Mouse (Mus musculus) left cerebral cortex, adult 18-20 months (tissue): ENCODE data around the gene Zdhhc16. TPM values are rescaled to one million over a fixed set of nuclear protein-coding genes. Genes with fewer than 3 reads are reported as not detected.

ENCODE experiments used
- DNase-seq, 2 experiments: peaks; one replicate each; pipeline ENCODE4 v3.0.0; 2021 to 2022; ENCODE audit warnings: low spot score in 2 of 2, mixed read lengths in 1 of 2
- total RNA-seq, 2 experiments: library from RNA; stranded (reverse); gene quantifications; 2 replicates each; pipeline ENCODE4 v1.2.3; 2021

The Zdhhc16 gene
- total RNA-seq, 2 experiments from 2014 or later = 42.7 to 49.4 TPM

DNA sequence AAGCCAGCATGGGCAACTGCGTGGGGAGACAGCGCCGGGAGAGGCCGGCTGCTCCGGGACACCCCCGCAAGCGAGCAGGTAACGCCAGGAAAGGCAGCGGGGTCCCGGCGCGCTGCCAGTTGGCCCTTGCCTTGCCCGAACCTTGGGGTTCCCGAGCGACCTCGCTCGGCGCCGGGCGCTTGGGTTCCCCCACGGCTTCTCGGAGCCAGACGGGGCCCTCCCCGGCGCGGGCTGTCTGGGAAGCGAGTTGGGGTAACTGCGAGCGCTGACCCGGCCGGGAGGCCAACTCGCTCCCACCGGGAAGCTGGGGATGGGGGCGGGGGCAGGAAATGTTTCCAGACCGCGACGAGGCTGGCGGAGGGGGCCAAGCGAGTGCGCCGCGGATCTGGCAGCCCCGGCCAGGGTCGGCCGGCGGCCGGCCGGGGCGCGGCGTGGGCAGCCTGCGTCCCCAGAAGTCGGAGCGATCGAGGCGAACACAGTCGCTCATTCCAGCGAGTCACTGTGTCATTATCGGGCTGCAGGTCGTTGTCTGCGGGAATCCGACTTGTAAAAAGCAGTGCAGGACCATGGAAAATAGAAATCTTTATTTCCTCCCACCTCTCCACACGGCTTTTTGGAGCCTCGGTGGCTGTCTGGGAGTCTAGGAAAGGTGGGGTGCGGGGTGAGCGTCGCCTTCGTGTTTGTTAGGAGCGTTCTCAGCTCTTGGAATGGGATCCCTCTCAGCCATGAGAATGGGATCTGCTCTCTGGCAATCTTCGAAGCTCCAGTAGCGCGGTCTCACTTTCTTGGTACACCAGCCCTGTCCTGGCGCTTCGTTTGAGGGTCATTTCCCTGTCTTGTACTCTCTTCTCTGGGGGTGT is 48.9 kb downstream of the Zdhhc16 start:
- peak in 1 of 2 experiments; percentile 37 for DNase-seq

DNA sequence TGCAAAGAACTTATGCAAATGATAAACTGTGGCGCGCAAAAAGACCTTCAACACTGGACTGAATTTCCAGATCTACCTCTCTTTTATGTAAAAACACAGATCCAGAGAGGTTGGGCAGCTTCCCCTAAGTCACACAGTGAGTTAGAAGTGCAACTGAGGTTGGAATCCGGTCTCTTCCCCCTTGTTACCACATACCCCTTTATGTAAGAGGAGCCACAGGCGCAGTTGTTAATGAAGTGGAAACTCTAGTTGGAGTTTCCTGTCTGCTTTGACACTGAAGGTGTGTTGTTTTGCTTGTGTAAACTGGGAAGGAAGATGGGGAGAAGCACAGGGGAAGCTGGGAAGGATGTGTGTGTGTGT is 49.5 kb downstream of the Zdhhc16 start:
- DNase-seq = no peak

DNA sequence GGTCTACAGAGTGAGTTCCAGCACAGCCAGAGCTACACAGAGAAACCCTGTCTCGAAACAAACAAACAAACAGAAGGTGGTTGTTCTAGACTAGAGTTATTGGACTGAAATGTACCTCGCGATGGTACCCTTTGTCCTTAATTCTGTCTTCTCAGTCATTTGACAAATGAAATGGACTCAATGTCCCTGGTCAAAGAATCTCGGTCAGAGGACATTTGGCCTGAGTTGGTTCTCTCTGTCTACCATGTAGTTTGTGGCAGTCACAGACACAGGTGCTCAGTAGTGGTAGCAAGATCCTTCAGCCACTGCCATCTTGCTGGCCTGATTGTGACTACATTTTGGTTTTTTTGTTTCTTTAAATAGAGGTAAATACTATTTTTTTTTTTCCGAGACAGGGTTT is 52.7 kb downstream of the Zdhhc16 start:
- no peak for DNase-seq

DNA sequence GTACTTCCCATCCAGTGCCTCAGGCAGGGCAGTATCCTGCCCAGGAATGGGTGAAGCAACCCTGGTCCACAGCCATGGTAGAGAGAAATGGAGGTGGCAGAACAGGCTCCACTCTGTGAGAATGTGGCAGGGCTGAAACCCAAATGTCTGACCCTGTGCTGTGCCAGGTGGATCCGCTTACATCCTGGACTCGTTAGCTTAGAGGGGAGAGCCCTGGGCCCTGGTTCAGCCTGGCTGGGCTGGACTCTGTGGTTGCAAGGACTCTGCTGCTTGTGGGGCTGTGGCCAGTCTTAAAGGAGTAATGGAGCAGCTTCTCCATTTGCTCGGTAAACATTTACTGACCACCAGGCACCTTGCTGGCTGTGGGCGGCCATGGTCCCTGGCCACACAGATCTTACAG is 53.9 kb downstream of the Zdhhc16 start:
- DNase-seq = no peak

DNA sequence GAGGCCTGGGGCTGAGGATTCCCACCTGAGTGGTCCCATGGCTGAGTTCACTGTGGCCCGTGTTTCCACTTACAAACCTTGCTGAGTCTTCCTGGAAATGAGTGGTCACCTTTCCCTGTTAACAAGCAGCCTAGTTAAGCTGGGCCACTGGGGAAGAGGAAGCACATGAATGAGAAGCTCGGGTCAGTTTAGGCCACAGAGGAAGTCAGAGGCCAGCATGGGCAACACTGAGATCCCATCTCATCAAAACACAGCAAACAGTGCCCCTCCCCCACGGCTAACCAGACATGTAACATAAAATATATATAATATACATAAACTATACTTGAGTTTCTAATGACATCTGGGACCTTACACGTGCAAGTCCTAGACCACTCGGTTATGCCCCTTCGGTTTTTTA is 56.5 kb downstream of the Zdhhc16 start:
- no peak for DNase-seq

DNA sequence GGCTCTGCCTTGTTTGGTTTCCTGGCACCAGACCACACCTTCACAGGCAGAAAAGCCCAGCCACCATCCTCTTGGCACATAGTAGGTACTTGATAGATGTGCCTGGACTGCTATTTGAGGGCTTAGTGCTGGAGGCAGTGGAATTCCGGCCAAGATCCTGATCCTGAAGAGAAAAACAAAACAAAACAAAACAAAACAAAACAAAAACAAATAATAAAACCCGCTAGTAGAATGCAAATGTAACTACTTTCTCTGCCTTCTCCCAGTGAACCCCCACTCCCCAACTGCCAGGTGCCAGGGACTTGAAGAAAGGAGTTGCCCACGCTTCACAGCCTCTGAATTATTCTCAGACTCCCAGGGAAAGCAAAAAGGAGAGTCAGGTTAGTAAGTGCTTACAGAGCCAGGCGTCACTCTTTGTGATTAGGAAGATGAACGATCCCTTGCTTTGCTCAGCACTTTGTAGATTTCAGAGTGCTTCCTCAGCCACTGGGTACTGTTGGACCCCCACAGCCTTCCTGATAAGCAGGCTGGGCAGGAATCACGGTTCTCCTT is 58.7 kb downstream of the Zdhhc16 start:
- no peak for DNase-seq

DNA sequence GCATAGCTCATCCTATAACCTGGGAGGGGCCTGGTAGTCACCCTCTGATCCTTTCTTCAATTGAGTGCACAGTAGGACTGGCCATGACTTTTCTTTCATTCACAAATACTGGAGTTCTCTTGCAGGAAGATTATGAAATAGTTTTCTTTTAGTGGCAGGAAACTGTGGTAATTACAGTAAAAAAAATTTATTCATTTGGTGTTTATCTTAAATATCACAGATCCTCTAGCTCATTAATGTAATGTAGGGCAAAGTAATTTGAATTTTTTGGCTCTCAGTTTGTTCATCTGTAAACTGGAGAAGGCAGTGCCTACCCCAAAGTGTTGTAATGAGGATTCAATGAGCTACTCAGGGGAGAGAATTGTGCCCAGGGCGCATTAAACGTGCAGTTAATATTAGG is 59.7 kb downstream of the Zdhhc16 start:
- no peak for DNase-seq

DNA sequence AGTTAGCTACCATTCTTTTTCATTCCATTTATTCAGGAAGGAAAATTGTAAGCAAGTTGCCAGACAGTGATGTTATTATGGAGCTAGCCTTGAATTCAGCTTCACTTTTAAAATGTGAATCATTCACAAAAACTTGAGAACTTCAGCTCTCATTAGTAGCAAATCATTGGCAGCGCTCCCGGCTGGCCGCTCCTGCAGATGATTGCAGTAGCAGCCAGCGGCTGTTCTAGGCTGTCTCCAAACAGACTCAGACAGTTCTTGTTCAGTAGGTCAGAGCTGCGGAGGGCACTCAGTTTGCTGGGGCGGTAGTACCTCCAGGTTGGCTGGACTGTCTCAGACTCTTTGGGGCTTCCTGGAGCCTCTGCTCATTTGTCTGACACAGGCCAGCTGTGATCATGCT is 60.2 kb downstream of the Zdhhc16 start:
- DNase-seq = peak; percentile 80 to 83

Other genes starting within 250 kb of the Zdhhc16 start
- gene Slit1, start 189.8 kb upstream of the Zdhhc16 start, total RNA-seq = 10 to 100 TPM; 48.6 to 56.6 TPM
- gene Arhgap19, start 131.4 kb upstream of the Zdhhc16 start, total RNA-seq = 1 to 10 TPM; 3.2 to 3.8 TPM
- 10 to 100 TPM; 14.0 to 15.7 TPM for gene Frat1, start 103.5 kb upstream of the Zdhhc16 start, total RNA-seq
- 1 to 10 TPM; 7.1 to 7.4 TPM for gene Frat2, start 85.3 kb upstream of the Zdhhc16 start, total RNA-seq
- 10 to 100 TPM; 29.7 to 31.5 TPM for gene Rrp12, start 37.3 kb upstream of the Zdhhc16 start, total RNA-seq
- gene Pgam1, start 21.6 kb upstream of the Zdhhc16 start, total RNA-seq = 100 to 1,000 TPM; 593 to 606 TPM
- 10 to 100 TPM; 20.4 to 30.6 TPM for gene Exosc1, start 57 bp upstream of the Zdhhc16 start, total RNA-seq
- gene Mms19, start 47.7 kb downstream of the Zdhhc16 start, total RNA-seq = 10 to 100 TPM; 30.9 to 32.3 TPM
- gene Ubtd1, start 48.3 kb downstream of the Zdhhc16 start, total RNA-seq = 10 to 100 TPM; 12.0 to 12.2 TPM
- gene Ankrd2, start 102.5 kb downstream of the Zdhhc16 start, total RNA-seq = under 1 TPM; 0.30 to 0.44 TPM
- 1 to 10 TPM; 4.9 to 5.0 TPM for gene Hoga1, start 112.1 kb downstream of the Zdhhc16 start, total RNA-seq
- gene 4933411K16Rik, start 118.8 kb downstream of the Zdhhc16 start, total RNA-seq = under 1 TPM; 0.53 to 0.73 TPM
- 10 to 100 TPM; 66.2 to 67.8 TPM for gene Morn4, start 152.9 kb downstream of the Zdhhc16 start, total RNA-seq
- gene Pi4k2a, start 157.0 kb downstream of the Zdhhc16 start, total RNA-seq = 10 to 100 TPM; 68.9 to 69.7 TPM
- 10 to 100 TPM; 32.0 to 33.3 TPM for gene Avpi1, start 195.6 kb downstream of the Zdhhc16 start, total RNA-seq
- 1 to 10 TPM; 8.3 to 8.6 TPM for gene Marveld1, start 213.9 kb downstream of the Zdhhc16 start, total RNA-seq
- gene Zfyve27, start 230.5 kb downstream of the Zdhhc16 start, total RNA-seq = 10 to 100 TPM; 78.2 to 85.1 TPM